Mouse (Mus musculus) cerebellum, adult 8-10 months (tissue): ENCODE results near the gene St6galnac3.
A peak's percentile ranks its signal among the peaks of the same experiment; 100 is the strongest.

ENCODE experiments used
- DNase-seq: peaks from one replicate; pipeline ENCODE4 v3.0.0; 2022

The St6galnac3 gene

DNA sequence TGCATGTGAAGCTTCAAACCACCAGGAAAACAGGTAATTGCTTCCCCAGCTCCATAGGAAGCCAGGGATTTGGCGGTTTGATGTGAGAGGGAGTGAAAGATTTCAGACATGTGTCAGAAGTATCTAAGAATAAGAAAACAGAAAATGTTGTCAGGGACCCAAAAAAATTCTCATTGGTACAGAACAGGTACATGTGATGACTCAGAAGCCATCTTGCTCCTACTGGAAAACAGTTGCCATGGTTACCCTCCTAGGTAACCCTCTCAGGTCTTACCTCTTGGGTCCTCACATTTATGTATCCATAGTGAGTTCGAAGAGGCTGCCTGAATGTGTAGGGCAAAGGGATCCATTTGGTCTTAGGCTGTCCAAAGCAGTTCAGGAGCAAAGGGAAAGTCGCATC lies 215.9 kb downstream of the St6galnac3 start:
- DNase-seq, result no peak

DNA sequence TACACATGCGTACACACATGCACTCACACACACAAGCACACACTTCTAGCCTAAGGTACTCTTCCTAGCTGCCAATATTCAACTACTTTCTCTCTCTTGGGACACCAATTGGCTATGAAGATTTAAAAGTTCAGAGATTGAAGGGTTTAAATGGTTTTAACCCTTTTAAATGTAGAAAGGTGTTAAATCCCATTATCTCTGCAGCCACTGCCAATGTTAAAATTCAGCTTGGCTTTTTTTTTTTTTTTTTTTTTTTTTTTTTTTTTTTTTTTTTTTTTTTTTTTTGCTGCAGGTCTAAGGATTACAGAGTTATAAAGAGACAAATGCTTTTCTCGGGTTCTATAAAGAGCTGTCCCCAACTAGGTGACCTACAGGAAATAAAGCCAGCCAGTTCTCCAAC lies 216.4 kb downstream of the St6galnac3 start:
- DNase-seq, result no peak

DNA sequence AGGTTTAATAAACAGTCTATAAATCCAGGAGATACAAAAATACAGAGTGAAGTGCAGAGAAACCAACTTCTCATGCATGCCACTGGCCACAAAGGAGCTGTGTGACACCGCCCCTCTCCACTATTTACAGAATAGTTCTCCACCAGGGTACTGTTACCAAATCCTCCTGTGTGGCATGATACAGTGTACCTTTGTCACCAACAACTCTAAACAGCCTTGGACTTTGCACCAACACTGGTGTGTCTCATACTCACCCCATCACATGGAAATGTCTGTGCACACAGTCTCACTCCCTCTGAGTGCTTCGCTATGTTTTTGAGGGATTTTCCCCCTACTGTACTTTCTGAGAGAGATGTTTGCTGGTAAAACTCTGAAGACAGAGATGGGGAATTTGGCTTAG lies 217.4 kb downstream of the St6galnac3 start:
- no peak for DNase-seq

DNA sequence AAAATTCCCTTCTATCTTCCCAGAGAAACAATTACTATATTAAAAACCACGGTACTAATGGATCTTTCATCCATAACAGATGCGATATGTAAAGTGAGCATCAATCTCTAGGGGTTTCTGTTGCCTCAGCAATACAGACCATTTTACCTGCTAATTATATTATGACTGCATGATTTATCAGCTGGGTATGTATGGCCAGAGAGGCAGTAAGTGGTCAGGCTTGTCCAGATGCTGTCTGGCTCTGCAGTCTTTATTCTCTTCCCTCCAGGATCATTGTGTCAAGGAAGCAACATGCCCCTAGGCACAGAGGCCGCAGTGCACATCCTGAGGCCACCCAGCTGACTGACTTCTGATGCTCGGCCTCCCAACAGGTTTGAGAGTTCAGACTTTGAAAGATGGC lies 222.5 kb downstream of the St6galnac3 start:
- no peak for DNase-seq

DNA sequence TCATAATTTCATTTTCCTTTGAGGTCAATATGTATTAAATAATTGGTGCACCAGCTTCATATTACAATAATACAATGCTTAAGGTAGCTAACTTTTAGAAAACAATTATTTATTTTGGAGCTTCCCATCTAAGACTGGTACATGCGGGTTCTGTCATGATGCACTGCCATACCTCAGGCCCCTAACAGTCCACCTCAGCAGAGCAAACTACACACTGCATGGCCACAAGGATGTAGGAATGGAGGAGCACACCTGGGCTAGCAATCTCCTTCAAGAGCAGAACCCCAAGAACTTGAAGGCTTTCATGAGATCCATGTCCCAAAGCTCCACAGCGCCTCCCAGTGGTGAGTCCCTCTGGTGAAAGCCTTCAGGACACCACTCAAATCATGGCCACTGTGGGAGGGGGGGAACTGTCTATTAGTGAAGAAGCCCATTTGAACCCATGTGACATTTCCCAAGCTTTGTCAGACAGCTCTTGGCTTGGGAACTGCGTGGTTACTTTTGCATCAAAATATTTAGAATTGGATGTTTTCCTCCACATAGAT lies 223.6 kb downstream of the St6galnac3 start:
- peak; percentile 56 for DNase-seq

DNA sequence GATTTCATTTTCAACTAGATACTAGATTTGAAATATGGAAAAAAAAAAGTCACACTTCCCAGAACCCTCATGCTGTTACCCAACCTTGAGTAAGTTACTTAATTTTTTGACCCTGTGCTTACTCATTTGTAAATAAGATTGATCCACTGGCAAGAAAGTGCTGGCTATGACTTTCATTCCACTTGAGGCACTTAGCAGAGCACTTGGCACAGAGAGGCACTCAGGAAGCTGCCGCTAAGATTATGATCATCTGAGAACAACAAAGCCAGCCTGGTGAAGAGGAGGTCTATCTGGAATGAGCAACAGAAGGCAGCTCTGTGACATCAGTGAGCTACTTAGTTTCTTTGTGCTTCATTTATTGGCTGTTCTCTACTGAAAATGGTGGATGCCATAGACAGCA lies 232.0 kb downstream of the St6galnac3 start:
- DNase-seq, result no peak

DNA sequence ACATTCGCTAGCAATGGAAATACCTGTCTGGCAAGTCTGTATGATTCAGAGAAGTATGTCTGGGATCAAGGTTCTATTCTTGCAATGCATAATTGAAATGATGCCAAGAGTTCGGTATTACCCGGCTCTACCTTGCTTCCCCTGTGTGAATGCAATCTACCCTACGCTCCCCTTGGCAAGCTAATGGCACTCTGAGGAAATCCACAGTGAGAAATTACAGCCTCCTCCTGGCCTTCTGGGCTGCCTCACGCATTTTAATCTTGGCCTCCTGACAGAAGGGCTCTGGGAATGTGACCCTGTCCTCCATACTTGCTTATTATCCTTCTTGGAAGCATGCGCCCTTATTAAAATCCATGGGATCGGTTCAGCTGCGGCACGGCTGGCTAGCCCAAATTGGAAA lies 235.3 kb downstream of the St6galnac3 start:
- no peak for DNase-seq

DNA sequence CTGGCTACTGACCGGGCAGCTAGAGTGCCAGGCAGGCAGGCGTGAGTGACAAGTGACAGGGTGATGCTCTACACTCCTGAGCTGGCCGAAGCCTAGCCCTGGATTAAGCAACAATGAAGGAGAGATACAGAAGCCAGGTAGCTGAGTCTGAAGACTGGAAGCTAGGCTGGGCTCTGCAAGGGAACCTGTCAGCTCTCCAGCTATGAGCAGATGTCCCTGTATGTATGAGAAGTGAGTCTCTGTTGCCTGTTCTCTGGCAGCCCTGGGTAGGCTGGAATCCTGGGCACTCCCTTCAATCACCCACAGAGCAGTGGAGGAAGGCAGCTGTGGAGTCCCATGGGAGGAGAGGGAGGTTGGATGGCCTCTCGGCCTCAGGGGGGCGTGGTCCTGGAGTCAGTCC lies 236.0 kb downstream of the St6galnac3 start:
- DNase-seq, result no peak

DNA sequence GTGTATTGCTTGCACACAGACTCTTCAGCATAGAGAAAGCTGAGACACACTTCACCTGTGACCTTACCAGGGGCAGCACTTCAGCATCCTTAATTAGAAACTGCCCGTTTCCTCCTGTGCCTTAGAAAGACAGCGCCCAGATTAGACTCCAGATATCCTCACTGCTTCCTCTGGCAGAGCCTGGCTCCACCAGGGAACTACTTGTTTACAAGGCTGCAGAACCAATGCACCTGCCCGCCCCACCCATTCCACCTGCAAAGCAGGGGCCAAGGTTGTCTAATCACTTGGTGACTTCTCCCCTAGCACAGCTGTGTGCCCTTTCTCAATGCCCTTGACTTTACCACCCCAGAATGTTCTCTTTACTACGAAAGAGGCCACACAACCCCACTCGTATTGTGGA lies 239.8 kb downstream of the St6galnac3 start:
- DNase-seq, result no peak

DNA sequence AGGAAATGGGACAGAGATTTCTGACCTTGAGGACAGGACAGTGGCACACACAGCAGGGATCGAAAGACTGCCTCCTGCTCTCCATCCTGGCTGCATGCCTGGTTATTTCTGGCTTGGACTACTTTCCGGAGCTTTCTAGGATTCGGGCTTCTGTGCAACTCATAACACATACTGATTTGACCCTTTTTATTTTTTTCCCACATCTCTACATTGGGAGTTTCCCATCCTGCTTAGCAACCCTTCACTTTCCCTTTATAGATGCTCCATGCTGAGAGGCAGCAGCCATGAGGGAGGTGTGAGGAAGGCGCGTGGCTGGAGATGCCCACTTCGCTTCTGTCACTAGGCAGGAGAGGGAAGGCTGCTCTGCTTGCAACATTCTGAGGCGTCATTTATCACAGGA lies 240.3 kb downstream of the St6galnac3 start:
- DNase-seq, result peak; percentile 50

DNA sequence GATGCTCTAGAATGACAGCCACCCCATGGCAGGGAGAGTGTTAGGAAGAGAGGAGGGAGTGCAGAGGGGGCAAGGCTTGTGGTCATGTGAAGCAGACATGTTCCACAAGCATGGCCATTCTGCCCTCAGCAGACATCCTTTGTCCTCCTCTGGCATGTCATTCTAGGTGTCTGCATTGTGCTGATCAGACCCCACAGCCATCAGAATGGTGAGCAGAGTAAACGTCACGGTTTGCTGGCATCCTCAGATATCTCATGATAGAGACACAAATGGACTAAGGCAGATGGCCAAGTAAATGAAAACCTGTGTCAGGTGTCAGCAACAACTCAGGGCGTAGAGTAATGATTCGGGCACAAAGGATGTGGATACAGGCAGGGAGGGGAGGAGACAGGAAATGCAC lies 241.3 kb downstream of the St6galnac3 start:
- DNase-seq, result no peak

DNA sequence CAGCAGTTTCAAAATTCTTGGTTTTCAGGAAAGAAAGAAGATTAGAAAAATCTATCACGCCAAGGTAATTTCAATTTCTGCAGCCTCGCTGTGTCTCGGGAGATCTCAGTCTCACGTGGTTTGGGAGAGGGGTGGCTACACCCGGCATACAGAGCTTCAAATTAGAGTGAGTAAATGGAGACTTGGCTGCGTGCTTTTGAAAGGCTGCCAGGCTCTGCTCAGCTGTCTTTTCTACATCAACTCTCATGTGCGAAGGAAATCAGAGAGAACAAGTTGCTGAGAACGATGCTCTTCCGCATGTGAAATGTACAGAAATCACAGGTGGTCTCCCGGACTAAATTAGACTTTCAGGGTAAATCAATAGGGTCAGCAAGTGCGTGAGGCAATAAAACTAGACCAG lies 242.9 kb downstream of the St6galnac3 start:
- no peak for DNase-seq

DNA sequence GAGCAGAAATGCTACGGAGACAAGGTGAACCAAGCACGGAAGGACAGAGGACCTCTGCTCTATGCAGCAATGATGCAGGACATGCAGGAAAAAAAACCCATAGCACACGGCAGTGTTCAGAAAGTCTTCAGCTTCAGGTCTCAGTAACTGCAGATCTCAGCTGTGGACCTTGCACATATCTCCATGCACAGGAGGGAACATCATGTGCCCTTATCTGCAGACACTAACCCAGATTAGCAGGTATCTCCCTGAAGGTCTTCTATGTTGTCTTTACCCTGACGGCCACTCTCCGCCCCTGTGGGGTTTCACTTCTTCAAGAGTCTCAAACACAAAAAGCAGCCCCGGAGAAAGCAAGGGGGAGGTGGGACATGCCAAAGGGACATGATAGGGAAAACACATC lies 244.0 kb downstream of the St6galnac3 start:
- no peak for DNase-seq

DNA sequence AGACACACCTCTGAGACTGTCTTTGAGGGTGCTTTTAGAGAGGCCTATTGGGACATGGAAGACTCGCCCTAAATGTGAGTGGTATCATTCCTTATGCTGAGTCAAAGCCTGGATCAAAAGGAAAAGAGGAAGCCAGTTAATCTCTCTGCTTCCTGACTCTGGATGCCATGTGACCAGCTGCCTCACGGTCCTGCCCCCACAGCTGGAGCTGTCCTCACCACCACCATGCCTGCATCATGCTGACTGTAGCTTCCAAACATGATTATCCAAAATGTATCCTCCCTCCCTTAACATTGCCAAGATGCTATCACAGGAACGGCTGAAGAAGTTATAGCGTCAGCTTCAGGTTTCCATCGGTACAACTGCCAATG lies 244.4 kb downstream of the St6galnac3 start:
- DNase-seq, result no peak

DNA sequence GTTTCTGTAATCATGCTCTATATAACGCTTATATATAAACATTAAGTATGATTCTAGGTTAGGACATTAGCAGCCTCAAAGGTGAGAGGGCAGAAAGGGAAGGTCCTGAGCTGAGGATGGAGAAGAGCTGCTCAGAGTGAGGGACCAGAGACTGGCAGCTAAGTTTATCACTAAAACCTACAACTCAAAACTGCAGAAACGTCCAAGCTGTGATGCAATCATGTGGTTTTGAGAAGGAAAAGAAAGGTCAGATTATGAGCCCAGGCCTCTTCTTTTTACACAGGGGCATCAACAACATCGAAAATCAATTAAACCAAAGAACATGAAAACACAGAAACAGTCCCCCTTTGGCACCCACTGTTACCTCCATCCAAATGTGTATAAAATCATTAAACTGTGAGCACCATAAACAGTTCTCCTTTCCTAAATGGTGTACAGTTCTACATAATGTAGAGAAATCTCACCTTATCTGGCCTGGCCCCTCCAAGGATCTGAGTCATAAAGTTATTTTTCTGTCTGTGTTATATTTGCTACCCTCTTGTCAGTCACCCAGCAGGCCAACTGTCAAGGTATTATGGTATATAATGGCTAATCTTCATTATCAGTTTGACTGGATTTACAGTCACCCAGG lies 244.9 kb downstream of the St6galnac3 start:
- no peak for DNase-seq

DNA sequence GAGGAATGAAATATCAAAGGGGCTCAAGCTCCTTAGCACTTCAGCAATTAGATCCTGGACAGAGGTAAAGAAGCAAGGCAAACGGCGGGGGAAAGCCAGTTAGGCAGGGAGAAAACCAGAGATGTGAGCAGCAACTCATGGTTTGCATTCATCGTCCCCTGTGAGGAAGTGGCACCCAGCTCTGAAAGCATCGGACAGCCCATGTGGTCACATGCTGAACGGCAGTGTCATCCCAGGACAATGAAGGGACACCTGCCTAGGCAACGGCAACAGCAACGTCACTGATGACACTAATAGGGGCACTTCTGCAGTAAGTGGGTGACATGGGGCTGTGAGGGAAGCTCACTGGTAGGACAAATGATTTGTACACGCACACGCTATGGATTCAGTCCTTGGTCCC lies 249.1 kb downstream of the St6galnac3 start:
- no peak for DNase-seq

DNA sequence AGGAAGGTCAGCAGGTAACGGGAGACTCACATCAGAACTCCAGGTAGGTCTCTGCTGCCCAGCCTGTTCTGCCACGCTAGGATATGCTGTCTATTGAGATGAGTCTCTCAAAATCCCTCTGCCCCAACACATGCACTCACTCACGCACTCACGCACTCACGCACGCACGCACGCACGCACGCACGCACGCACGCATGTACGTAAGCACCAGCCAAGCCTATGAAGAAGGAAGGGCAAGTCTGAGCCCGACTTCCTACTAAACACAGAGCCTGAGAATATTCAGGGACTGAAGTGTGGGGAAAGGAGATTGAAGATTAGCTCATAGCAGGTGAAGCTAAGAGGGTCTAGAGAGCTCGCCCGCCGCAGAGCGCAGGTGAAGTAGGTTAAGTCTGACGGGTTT lies 249.5 kb downstream of the St6galnac3 start:
- no peak for DNase-seq

DNA sequence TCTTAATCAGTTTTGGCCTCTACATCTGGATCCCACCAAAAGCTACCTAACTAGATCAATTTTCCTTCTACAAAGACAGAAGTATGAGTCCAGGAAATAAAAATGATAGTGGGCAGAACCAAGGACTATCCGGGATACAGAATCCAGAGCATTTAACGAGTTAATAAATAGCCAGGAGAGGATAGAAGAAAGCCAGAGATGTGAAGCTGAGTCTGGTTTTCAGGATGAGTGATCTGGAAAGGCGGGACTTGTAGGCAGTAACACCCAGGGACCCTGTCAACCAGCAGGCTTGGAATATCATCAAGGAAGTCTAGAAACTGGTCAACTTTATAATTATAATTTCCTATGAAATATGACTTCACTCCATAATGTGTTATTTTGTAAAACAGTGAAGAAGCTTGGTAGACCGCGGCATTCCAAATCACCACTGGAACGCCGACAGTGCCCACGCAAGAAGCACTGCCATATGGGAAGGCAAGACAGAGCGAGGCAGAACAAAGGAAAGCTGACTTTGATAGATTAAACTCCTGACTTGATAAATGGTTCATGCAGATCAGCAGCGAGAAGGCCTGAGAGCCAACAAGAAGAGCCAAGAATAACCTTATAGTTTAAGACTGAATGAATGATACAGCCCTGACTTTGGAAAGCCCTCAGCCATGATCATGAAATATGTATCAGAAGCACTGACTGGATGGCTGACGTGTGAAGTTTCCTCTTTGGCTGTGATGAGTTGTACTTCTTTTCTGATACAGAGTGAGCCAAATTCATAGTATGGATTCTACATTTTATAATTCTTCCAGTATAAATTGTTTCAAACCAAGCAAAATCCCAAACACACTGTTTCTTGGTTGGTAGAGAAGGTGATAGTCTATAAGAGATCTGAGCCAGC lies 252.1 kb downstream of the St6galnac3 start:
- DNase-seq, result no peak

DNA sequence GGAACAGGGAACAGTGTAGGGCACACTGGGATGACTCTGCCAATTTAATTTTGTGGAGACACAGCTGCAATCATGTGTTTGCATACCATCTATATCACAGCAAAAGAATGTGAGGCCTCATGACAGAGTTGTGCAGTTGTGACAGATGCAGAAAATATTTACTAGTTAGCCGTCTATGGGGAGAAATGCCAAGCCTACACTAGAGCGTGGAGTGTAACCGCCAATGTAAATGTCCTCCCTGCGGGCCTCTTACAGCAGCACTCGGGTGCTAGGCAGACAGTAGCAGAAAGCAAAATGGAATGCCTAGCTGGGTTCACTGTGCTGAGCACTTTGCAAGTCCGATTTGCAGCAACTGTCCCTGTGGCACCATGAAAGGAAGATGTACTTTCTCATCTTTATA lies 261.1 kb downstream of the St6galnac3 start:
- DNase-seq, result no peak

DNA sequence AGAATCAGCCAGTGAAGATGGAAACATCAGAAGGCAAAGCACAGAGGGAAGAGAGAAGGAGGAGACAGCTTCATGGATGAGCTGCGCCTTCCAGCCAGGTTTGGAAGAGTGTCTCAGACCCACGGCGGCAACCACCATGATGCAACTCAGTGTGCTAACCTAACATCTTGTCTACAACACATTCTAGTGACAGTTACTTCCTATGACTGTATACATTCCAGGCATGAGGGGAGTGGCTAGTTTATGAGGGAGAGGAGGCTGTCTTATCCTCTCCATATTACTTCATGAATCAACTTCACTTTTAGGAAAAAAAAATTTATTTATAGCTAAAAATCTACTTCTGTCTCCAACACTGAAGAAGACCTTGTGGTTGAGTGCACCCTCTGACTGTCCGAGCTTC lies 264.8 kb downstream of the St6galnac3 start:
- no peak for DNase-seq

DNA sequence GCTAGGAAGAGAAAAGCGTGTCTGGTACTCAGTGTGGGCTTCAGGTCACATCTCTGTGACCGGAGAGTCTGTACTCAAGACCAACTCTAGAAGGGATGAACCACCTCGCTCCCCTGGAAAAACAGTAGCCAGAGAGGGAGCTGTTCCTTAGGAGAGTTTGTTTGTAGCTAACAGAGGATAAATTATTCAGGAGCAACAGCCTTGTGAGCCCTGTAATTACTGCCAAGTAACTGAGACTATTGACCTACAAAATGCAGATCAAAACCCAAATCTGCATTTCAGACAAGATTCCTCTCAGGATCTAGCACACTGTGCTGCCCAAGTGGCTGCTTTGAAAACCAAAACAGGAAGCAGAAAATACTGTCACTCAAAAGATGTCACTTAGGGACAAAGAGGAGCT lies 266.4 kb downstream of the St6galnac3 start:
- DNase-seq, result no peak

DNA sequence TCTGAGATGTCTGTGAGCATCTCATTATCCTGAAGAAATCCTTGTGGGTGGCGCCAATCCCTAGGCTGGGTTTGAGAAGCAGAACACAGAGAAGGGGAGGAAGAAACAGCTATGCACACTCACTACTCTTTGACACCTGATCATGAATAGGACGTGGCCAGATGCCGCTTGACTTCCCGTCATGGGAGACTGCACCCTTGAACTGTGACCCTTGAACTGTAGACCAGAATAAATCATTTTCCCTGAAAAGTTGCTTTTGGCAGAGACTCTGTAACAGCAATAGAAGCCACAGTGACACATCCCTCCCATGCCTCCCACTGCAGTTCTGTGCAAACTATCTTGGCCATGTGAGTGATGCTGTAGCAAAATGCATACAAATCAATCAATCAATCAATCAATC lies 267.3 kb downstream of the St6galnac3 start:
- no peak for DNase-seq

DNA sequence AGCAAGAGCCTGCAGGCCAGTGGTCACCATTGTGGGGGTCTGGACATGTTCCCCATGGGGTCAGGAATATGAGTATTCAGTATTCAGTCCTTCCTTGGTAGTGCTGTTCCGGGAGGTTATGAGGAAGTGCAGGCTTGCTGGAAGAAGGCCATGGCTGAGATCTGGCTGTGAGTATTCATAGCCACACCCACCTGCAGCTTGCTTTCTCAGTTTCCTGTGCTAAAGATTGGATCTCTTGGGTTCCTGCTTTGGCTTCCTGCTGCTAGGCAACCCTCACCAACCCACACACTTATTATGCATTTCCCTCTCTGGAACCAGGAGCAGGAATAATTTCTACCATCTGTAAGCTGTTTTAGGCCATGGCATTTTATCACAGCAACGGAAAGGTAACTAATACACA lies 267.8 kb downstream of the St6galnac3 start:
- no peak for DNase-seq

DNA sequence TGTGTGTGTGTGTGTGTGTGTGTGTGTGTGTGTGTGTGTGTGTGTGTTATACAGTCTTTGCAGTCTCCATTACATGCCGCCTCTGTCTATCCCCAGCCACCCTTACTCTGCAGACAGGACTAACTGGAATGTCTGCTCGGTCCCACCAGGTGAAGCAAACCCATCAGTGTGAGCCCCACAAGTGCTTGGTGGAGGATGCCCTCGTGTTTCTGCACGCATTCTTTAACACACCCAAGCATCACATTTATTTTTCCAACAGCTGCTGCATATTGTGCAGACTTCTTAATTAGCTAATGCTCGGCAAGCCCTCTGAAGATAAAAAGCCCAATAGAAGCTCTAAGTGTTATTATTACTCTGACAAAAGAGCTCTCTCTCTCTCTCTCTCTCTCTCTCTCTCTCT lies 268.7 kb downstream of the St6galnac3 start:
- no peak for DNase-seq
